In the genomic region with DNA sequence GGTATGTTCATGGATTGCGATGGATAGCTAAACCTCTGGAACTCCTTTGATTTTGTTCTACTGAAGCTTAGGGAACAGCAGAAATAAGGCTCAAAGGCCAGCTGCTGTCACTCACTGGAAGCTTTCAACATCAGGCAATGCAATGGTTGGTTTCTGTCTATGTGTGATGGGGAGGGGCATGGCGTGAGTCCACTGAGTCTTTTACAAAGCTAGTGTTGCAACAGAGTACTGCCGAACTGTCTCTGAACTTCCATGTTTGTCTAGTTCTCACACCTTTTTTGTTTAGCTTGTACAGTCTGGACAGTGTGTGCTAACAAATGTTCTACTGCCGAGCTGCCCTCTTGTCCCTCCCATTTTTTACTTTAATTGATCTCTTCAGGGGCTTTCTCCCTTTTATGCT, we compare ENCODE assay signal across 22 mouse cellular contexts.
DNase-seq lines count a peak whose midpoint lies in the region; ATAC-seq lines count a peak whose summit lies in the region.
"Had no signal": no experiment of that assay in that cellular context is flagged by ENCODE, and none has a peak within 500 bp of the region (broad histone marks: within the 10 kb centered on the region; RNA-seq: fewer than 3 reads in every experiment).

No protein-coding gene starts in this region.

- H3K4me3 ChIP-seq in lung, embryonic 15.5 days = no peak overlapping the region
- H3K4me3 ChIP-seq in liver, embryonic 11.5 days (ENCODE audit: low read depth, low read length) = no peak overlapping the region
- H3K4me3 ChIP-seq in liver, embryonic 16.5 days (ENCODE audit: low read depth, low read length) = no peak overlapping the region
- H3K4me3 ChIP-seq in limb, embryonic 10.5 days = no peak overlapping the region
- H3K4me3 ChIP-seq: heart, embryonic 15.5 days; hindbrain, embryonic 15.5 days; megakaryocyte, embryonic 14.5 days; midbrain, embryonic 13.5 days had no signal

- no peaks in the 10 kb centered on the region for H3K9me3 ChIP-seq in lung, embryonic 15.5 days
- H3K9me3 ChIP-seq in liver, embryonic 11.5 days (ENCODE audit: control insufficient read depth, low read length) = no peaks in the 10 kb centered on the region
- no peaks in the 10 kb centered on the region for H3K9me3 ChIP-seq in liver, embryonic 16.5 days (replicated peaks; ENCODE audit: control insufficient read depth, low read length)
- H3K9me3 ChIP-seq in limb, embryonic 10.5 days (replicated peaks) = no peaks in the 10 kb centered on the region
- H3K9me3 ChIP-seq: heart, embryonic 15.5 days; hindbrain, embryonic 15.5 days; megakaryocyte, embryonic 14.5 days; midbrain, embryonic 13.5 days had no signal

- no peak overlapping the region for H3K27ac ChIP-seq in lung, embryonic 15.5 days
- no peak overlapping the region for H3K27ac ChIP-seq in liver, embryonic 11.5 days (ENCODE audit: low read depth, low read length)
- H3K27ac ChIP-seq in liver, embryonic 16.5 days (ENCODE audit: low read length) = no peak overlapping the region
- no peak overlapping the region for H3K27ac ChIP-seq in limb, embryonic 10.5 days
- H3K27ac ChIP-seq: heart, embryonic 15.5 days; hindbrain, embryonic 15.5 days; midbrain, embryonic 13.5 days had no signal

- peak; percentile 59; the same call in 1 of the 2 replicates for ATAC-seq in lung, embryonic 15.5 days (ENCODE audit: borderline replicate concordance, extremely low read depth, low FRiP score, low TSS enrichment)
- ATAC-seq in liver, embryonic 11.5 days (replicated peaks; ENCODE audit: low FRiP score) = peak; percentile 79
- ATAC-seq in liver, embryonic 16.5 days (ENCODE audit: low read depth) = peak; percentile 96
- no peak for ATAC-seq in megakaryocyte progenitor cell, adult 5-6 weeks (replicated peaks; ENCODE audit: poor library complexity)
- ATAC-seq: activated CD4-positive, CD25-positive, alpha-beta regulatory T cell, adult 4 months; forebrain, postnatal 0 days; midbrain, embryonic 13.5 days had no signal

- no peaks in the 10 kb centered on the region for H3K27me3 ChIP-seq in lung, embryonic 15.5 days
- H3K27me3 ChIP-seq in liver, embryonic 11.5 days (replicated peaks; ENCODE audit: control insufficient read depth, insufficient read depth, low read length) = no peaks in the 10 kb centered on the region
- no peaks in the 10 kb centered on the region for H3K27me3 ChIP-seq in liver, embryonic 16.5 days (ENCODE audit: control insufficient read depth, insufficient read depth, low read depth, low read length)
- H3K27me3 ChIP-seq in limb, embryonic 10.5 days (ENCODE audit: low read depth, poor library complexity, severe bottlenecking) = no peaks in the 10 kb centered on the region
- H3K27me3 ChIP-seq: heart, embryonic 15.5 days; hindbrain, embryonic 15.5 days; megakaryocyte, embryonic 14.5 days; midbrain, embryonic 13.5 days had no signal

- H3K4me2 ChIP-seq in lung, embryonic 15.5 days = no peak overlapping the region
- H3K4me2 ChIP-seq in liver, embryonic 11.5 days = no peak overlapping the region
- no peak overlapping the region for H3K4me2 ChIP-seq in liver, embryonic 16.5 days (ENCODE audit: low read depth, low read length)
- H3K4me2 ChIP-seq: heart, embryonic 15.5 days; hindbrain, embryonic 15.5 days; midbrain, embryonic 13.5 days had no signal

- DNase-seq in lung, postnatal 25 days (ENCODE audit: low spot score) = no peak
- DNase-seq in liver, embryonic 11.5 days (ENCODE audit: low spot score) = no peak
- DNase-seq in lung, postnatal 36 days = peak; percentile 20
- no peak for DNase-seq in kidney, postnatal 14 days
- DNase-seq in limb, embryonic 10.5 days (ENCODE audit: low spot score) = no peak
- DNase-seq: cerebellum, adult 11-12 months; cerebellum, postnatal 10 days; forebrain, postnatal 0 days; gastrocnemius, postnatal 36 days; heart, postnatal 4 days; kidney, adult 8-10 months; kidney, postnatal 36 days; layer of hippocampus, postnatal 36 days; thymus, postnatal 14 days had no signal

- no peaks in the 10 kb centered on the region for H3K4me1 ChIP-seq in lung, embryonic 15.5 days
- H3K4me1 ChIP-seq in liver, embryonic 11.5 days (replicated peaks; ENCODE audit: control insufficient read depth, insufficient read depth, low read length) = no peaks in the 10 kb centered on the region
- no peaks in the 10 kb centered on the region for H3K4me1 ChIP-seq in liver, embryonic 16.5 days (ENCODE audit: control insufficient read depth, low read depth, low read length)
- H3K4me1 ChIP-seq in limb, embryonic 10.5 days = no peaks in the 10 kb centered on the region
- H3K4me1 ChIP-seq: heart, embryonic 15.5 days; hindbrain, embryonic 15.5 days; megakaryocyte, embryonic 14.5 days; midbrain, embryonic 13.5 days had no signal

- no peaks in the 10 kb centered on the region for H3K36me3 ChIP-seq in lung, embryonic 15.5 days
- H3K36me3 ChIP-seq in liver, embryonic 11.5 days (ENCODE audit: control insufficient read depth, insufficient read depth, low read length) = no peaks in the 10 kb centered on the region
- no peaks in the 10 kb centered on the region for H3K36me3 ChIP-seq in liver, embryonic 16.5 days (ENCODE audit: control insufficient read depth, insufficient read depth)
- no peaks in the 10 kb centered on the region for H3K36me3 ChIP-seq in limb, embryonic 10.5 days
- H3K36me3 ChIP-seq: heart, embryonic 15.5 days; hindbrain, embryonic 15.5 days; midbrain, embryonic 13.5 days had no signal

- no peak overlapping the region for H3K9ac ChIP-seq in lung, embryonic 15.5 days
- no peak overlapping the region for H3K9ac ChIP-seq in liver, embryonic 11.5 days (ENCODE audit: low read depth, low read length)
- no peak overlapping the region for H3K9ac ChIP-seq in liver, embryonic 16.5 days (ENCODE audit: low read depth, low read length)
- H3K9ac ChIP-seq: forebrain, postnatal 0 days; heart, embryonic 15.5 days; hindbrain, embryonic 15.5 days; midbrain, embryonic 13.5 days had no signal

- 40% methylated on average over 4 of the region's 4 CpGs for WGBS in lung, embryonic 15.5 days
- 54% methylated on average over 4 of the region's 4 CpGs for WGBS in liver, embryonic 11.5 days
- 35% methylated on average over 4 of the region's 4 CpGs for WGBS in liver, embryonic 16.5 days (ENCODE audit: insufficient replicate concordance)
- 80% methylated on average over 4 of the region's 4 CpGs for WGBS in limb, embryonic 10.5 days
